Mouse (Mus musculus): ENCODE measurements around the gene Hoxb9. TPM values are rescaled to one million over a fixed set of nuclear protein-coding genes. Genes with fewer than 3 reads are reported as not detected.
A peak's percentile ranks its signal among the peaks of the same experiment; 100 is the strongest.

Gene Hoxb9
- polyA plus RNA-seq, 1 experiment: 0.04 TPM

- TF ChIP-seq CTCF (IDR thresholded peaks at IDR 0.05; ENCODE audit: borderline replicate concordance, extremely low read depth, insufficient read depth, insufficient read length): no peak
- no peak for TF ChIP-seq POLR2A (IDR thresholded peaks at IDR 0.05; ENCODE audit: borderline replicate concordance, extremely low read depth, insufficient read depth, insufficient read length, poor library complexity, severe bottlenecking)
- DNase-seq (ENCODE audit: low read depth): no peak
Observed at GRCm38 (mm10) chr11:96287411-96287810, 16.2 kb downstream of the Hoxb9 start.

DNA sequence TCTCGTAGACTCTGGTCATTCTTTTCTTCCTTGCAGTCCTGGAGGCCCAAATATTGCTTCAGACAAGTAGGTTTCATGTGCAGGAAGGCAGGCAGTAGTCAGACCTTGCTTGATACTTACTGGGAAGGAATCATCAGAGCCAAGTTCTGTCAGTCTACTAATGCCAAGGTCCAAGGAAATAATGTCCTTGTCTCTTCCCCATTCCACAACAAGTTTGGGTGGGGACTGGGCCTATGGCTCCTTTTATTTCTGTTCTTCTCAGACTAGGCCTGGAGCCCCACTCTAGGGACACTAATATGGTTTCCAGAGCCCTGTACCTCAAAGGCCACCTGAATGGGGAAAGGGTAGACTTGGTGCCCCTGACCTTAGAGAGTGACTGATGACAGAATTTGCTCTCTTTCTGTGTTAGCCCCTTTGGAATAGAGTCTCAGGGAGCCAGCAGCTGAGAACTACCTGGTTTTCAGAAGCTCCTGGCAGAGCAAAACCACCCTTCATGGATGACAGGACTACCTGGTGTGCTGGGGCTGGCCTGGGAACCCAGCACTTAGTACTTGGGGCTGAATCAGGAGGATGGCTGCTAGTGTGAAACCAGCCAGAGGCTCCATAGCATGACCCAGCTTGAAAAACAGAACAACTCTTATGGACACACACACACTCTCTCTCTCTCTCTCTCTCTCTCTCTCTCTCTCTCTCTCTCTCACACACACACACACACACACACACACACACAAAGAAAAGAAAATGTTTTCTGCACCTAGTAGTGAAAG is 17.4 kb downstream of the Hoxb9 start:
- TF ChIP-seq POLR2A (IDR thresholded peaks at IDR 0.05; ENCODE audit: borderline replicate concordance, extremely low read depth, insufficient read depth, insufficient read length, poor library complexity, severe bottlenecking): no peak
- TF ChIP-seq CTCF (IDR thresholded peaks at IDR 0.05; ENCODE audit: borderline replicate concordance, extremely low read depth, insufficient read depth, insufficient read length): no peak
- no peak for DNase-seq (ENCODE audit: low read depth)

- TF ChIP-seq CTCF (IDR thresholded peaks at IDR 0.05; ENCODE audit: borderline replicate concordance, extremely low read depth, insufficient read depth, insufficient read length): no peak
- no peak for TF ChIP-seq POLR2A (IDR thresholded peaks at IDR 0.05; ENCODE audit: borderline replicate concordance, extremely low read depth, insufficient read depth, insufficient read length, poor library complexity, severe bottlenecking)
- no peak for DNase-seq (ENCODE audit: low read depth)
Observed at GRCm38 (mm10) chr11:96289293-96289692, 18.0 kb downstream of the Hoxb9 start.

- no peak for DNase-seq (ENCODE audit: low read depth)
- no peak for TF ChIP-seq CTCF (IDR thresholded peaks at IDR 0.05; ENCODE audit: borderline replicate concordance, extremely low read depth, insufficient read depth, insufficient read length)
- no peak for TF ChIP-seq POLR2A (IDR thresholded peaks at IDR 0.05; ENCODE audit: borderline replicate concordance, extremely low read depth, insufficient read depth, insufficient read length, poor library complexity, severe bottlenecking)
Observed at GRCm38 (mm10) chr11:96289837-96290236, 18.6 kb downstream of the Hoxb9 start.

DNA sequence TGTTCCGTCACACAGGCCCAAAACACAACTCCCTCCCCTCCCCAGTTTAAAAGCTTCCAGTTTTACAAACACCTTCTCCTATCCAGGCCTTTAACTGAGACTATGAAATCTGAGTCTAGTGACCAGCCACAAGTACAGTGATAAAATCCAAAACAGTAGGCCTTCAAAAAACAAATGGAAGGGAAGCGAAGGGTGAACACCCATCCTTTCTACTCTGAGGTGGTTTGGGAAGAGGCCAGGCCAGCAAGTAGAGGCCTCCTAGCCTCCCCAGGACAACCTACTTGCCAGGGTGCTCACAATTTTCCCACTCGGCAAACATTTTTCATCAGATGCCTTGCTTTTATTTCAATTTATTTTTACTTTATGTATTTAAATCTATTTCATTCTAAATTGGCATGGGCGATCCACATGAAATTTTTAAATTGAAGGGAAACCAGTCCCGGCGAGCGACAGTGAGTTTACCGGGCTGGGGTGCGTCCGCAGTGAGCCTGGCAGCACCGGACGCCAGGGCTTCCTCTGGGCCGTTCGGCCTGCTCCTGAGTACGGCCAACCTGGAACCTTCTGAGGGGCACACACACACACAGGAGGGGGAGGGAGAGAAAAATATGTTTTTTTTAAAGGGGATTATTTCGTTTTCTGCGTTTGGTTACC is 19.6 kb downstream of the Hoxb9 start:
- TF ChIP-seq CTCF (IDR thresholded peaks at IDR 0.05; ENCODE audit: borderline replicate concordance, extremely low read depth, insufficient read depth, insufficient read length) (no peak), POLR2A (IDR thresholded peaks at IDR 0.05; ENCODE audit: borderline replicate concordance, extremely low read depth, insufficient read depth, insufficient read length, poor library complexity, severe bottlenecking) (no peak)
- no peak for DNase-seq (ENCODE audit: low read depth)

GRCm38 (mm10) chr11:96291681-96292564 is 20.7 kb downstream of the Hoxb9 start, which contains the start of gene Hoxb6:
TSS of gene Hoxb6 (plus strand) at chr11:96292476.
- TF ChIP-seq POLR2A (IDR thresholded peaks at IDR 0.05; ENCODE audit: borderline replicate concordance, extremely low read depth, insufficient read depth, insufficient read length, poor library complexity, severe bottlenecking) (no peak), CTCF (IDR thresholded peaks at IDR 0.05; ENCODE audit: borderline replicate concordance, extremely low read depth, insufficient read depth, insufficient read length) (no peak)
- no peak for DNase-seq (ENCODE audit: low read depth)

- no peak for DNase-seq (ENCODE audit: low read depth)
- no peak for TF ChIP-seq POLR2A (IDR thresholded peaks at IDR 0.05; ENCODE audit: borderline replicate concordance, extremely low read depth, insufficient read depth, insufficient read length, poor library complexity, severe bottlenecking)
- no peak for TF ChIP-seq CTCF (IDR thresholded peaks at IDR 0.05; ENCODE audit: borderline replicate concordance, extremely low read depth, insufficient read depth, insufficient read length)
Observed at GRCm38 (mm10) chr11:96292565-96293301, 21.5 kb downstream of the Hoxb9 start.

GRCm38 (mm10) chr11:96293302-96293921 is 22.2 kb downstream of the Hoxb9 start:
- TF ChIP-seq CTCF (IDR thresholded peaks at IDR 0.05; ENCODE audit: borderline replicate concordance, extremely low read depth, insufficient read depth, insufficient read length) (no peak), POLR2A (IDR thresholded peaks at IDR 0.05; ENCODE audit: borderline replicate concordance, extremely low read depth, insufficient read depth, insufficient read length, poor library complexity, severe bottlenecking) (no peak)

DNA sequence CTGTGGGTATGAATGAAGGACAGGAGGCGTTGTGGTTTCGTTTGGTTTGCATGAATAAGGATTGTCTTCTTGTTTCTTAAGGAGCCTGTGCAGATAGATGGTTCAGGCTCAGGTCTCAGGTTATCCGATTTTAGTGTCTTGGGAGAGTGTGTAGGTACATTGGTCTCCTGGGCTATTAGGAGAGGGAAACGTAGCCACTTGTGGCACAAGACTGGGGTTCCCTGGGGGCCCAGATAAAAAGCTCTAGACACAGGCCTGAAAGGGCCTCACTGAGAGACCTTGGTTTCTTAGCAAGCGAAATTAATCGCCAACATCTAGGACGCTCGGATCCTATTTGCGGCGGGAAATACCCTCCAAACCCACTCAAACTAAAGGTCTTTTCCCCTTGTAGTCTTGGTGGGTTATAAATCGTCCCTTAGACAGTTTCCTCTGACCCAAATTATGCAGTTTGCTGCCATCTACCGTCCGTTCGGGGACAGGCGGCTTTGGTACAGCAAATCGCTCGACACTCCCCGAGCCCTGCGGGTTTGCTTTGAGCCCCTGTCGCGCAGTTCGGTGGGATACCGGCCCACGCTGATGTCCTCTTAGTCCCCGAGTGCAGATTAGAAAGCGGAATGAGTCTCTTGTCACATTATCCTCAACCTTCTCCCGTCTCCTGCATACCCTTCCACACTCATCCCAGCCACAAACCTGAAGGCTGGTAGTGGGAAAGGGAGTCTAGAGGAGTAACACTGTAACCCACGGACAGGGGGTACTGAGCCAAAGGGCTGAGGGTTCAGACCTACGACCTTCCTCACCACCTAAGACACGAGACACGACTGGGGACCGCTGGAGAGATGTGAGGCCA is 23.2 kb downstream of the Hoxb9 start:
- TF ChIP-seq CTCF (IDR thresholded peaks at IDR 0.05; ENCODE audit: borderline replicate concordance, extremely low read depth, insufficient read depth, insufficient read length) (peak; percentile 85), POLR2A (IDR thresholded peaks at IDR 0.05; ENCODE audit: borderline replicate concordance, extremely low read depth, insufficient read depth, insufficient read length, poor library complexity, severe bottlenecking) (no peak)

More at GRCm38 (mm10) chr11:96293302-96293921, 22.2 kb downstream of the Hoxb9 start:
- DNase-seq (ENCODE audit: low read depth): no peak

More for the DNA sequence above, 23.2 kb downstream of the Hoxb9 start:
- peak; percentile 86 for DNase-seq (ENCODE audit: low read depth)
